Mouse (Mus musculus) bone marrow, adult 2 months (tissue): Measurements from ENCODE around the gene Rhod.

Experiments used
- CTCF ChIP-seq: fragments of 200-500 bp; IDR thresholded peaks from 2 replicates; pipeline ENCODE4 v1.5.1; 2011; ENCODE audit warnings: low read length, control low read depth; ENCODE audit not compliant: control insufficient read depth, insufficient read depth
- POLR2A ChIP-seq: fragments of 200-500 bp; IDR thresholded peaks from 2 replicates; pipeline ENCODE4 v1.6.1; 2011; ENCODE audit warnings: low read depth, mild to moderate bottlenecking, control low read depth, low read length, borderline replicate concordance; ENCODE audit not compliant: control insufficient read depth

GRCm38 (mm10) chr19:4446661-4447420 lies 7.6 kb upstream of the Rhod start:
- TF ChIP-seq CTCF (no peak), POLR2A (no peak)
